12 mouse cellular contexts compared by ENCODE assay signal in genomic region chr12:79541581-79541980, GRCm38 (mm10).
DNase-seq lines count a peak whose midpoint lies in the region; ATAC-seq and TF ChIP-seq lines count a peak whose summit lies in the region.
"Had no signal": no experiment of that assay in that cellular context is flagged by ENCODE, and none has a peak within 500 bp of the region (broad histone marks: within the 10 kb centered on the region; RNA-seq: fewer than 3 reads in every experiment).

No protein-coding gene starts in this region.

- no peaks in the 10 kb centered on the region for H3K79me2 ChIP-seq in heart, adult 2 months (replicated peaks; ENCODE audit: control insufficient read depth, insufficient read depth, low read length)

- H3K4me1 ChIP-seq in intestine, embryonic 14.5 days (replicated peaks; ENCODE audit: control insufficient read depth, insufficient read depth, low read length), result peaks cover 9% of the 10 kb centered on the region; the same call in 1 of the 2 replicates
- H3K4me1 ChIP-seq in kidney, postnatal 0 days (replicated peaks; ENCODE audit: insufficient read depth, low read length), result no peaks in the 10 kb centered on the region
- no peaks in the 10 kb centered on the region for H3K4me1 ChIP-seq in heart, adult 2 months (ENCODE audit: control insufficient read depth, insufficient read depth, low read length)

- POLR2A ChIA-PET in Patski (lab: Charles Lee), result no interaction called here

- in situ Hi-C loops in Patski (cut with MboI; ENCODE audit: low pct_unique_long_range_greater_than_20kb), result loop anchor here (5.0 kb wide), 1 partner anchor 61 kb away; no protein-coding TSS in a partner anchor

- H3K9me3 ChIP-seq in intestine, embryonic 14.5 days (ENCODE audit: control insufficient read depth, low read length), result no peaks in the 10 kb centered on the region
- no peaks in the 10 kb centered on the region for H3K9me3 ChIP-seq in kidney, postnatal 0 days (replicated peaks; ENCODE audit: low read length)
- H3K9me3 ChIP-seq: limb, embryonic 12.5 days had no signal

- TF ChIP-seq CTCF in Patski (IDR thresholded peaks at IDR 0.05), result no peak
- TF ChIP-seq CTCF in kidney, postnatal 0 days (IDR thresholded peaks at IDR 0.05; ENCODE audit: low read depth), result no peak
- no peak for TF ChIP-seq CTCF in heart, adult 2 months (IDR thresholded peaks at IDR 0.05)

- 0 out of 2 replicates have a peak overlapping the region, but pooled peaks have one; percentile 38 for H3K27ac ChIP-seq in intestine, embryonic 14.5 days (ENCODE audit: low read depth)
- peak overlapping the region; percentile 44; the same call in 1 of the 2 replicates for H3K27ac ChIP-seq in kidney, postnatal 0 days
- no peak overlapping the region for H3K27ac ChIP-seq in heart, adult 2 months
- H3K27ac ChIP-seq: limb, embryonic 12.5 days had no signal

- DNase-seq in Patski (ENCODE audit: low read depth, low spot score), result peak; percentile 85
- DNase-seq in intestine, embryonic 14.5 days (ENCODE audit: low spot score), result peak; percentile 54
- peak; percentile 59 for DNase-seq in kidney, postnatal 0 days (ENCODE audit: low spot score)
- peak; percentile 37 for DNase-seq in lung, postnatal 14 days
- no peak for DNase-seq in urinary bladder, postnatal 25 days (ENCODE audit: low spot score)
- no peak for DNase-seq in left cerebral cortex, adult 18-20 months (ENCODE audit: low spot score in 2 of 2)
- no peak for DNase-seq in heart, adult 2 months
- no peak for DNase-seq in heart, postnatal 4 days
- DNase-seq: cerebellum, postnatal 36 days had no signal

- WGBS in intestine, embryonic 14.5 days, result 72% methylated on average over 6 of the region's 6 CpGs
- 55% methylated on average over 6 of the region's 6 CpGs for WGBS in kidney, postnatal 0 days
- 90% methylated on average over 6 of the region's 6 CpGs for WGBS in heart, adult 2 months

- TF ChIP-seq EP300 in heart, adult 2 months (IDR thresholded peaks at IDR 0.05; ENCODE audit: insufficient read depth, low read depth, low read length), result no peak

- H3K4me2 ChIP-seq in intestine, embryonic 14.5 days (ENCODE audit: low read length), result no peak overlapping the region
- H3K4me2 ChIP-seq in kidney, postnatal 0 days (ENCODE audit: low read length), result no peak overlapping the region
- H3K4me2 ChIP-seq: heart, embryonic 11.5 days; limb, embryonic 12.5 days; midbrain, embryonic 11.5 days had no signal

- CTCF ChIA-PET in Patski (lab: Charles Lee), result interaction anchor here (1.0 to 1.2 kb wide), 3 partner anchors 18 to 182 kb away, joined by 3 to 5 read pairs (median 3); no protein-coding TSS in a partner anchor

- TF ChIP-seq POLR2A in heart, adult 2 months (IDR thresholded peaks at IDR 0.05; ENCODE audit: insufficient read depth, low read depth, low read length), result no peak

- no peaks in the 10 kb centered on the region for H3K27me3 ChIP-seq in Patski
- H3K27me3 ChIP-seq in intestine, embryonic 14.5 days (replicated peaks; ENCODE audit: control insufficient read depth, insufficient read depth, low read length), result no peaks in the 10 kb centered on the region
- H3K27me3 ChIP-seq in kidney, postnatal 0 days (ENCODE audit: insufficient read depth, low read length), result no peaks in the 10 kb centered on the region
- no peaks in the 10 kb centered on the region for H3K27me3 ChIP-seq in heart, adult 2 months (ENCODE audit: control insufficient read depth, insufficient read depth, low read length)
- H3K27me3 ChIP-seq: limb, embryonic 12.5 days had no signal

- H3K4me3 ChIP-seq in intestine, embryonic 14.5 days (ENCODE audit: low read depth, low read length), result no peak overlapping the region
- H3K4me3 ChIP-seq in kidney, postnatal 0 days (replicated peaks; ENCODE audit: low read depth, low read length), result no peak overlapping the region
- H3K4me3 ChIP-seq in heart, adult 2 months, result no peak overlapping the region
- H3K4me3 ChIP-seq: limb, embryonic 12.5 days had no signal

- intact Hi-C loops in heart, adult 2 months (cut with DNase I), result no loop called here

- H3K9ac ChIP-seq in intestine, embryonic 14.5 days (ENCODE audit: low read length), result no peak overlapping the region
- no peak overlapping the region for H3K9ac ChIP-seq in kidney, postnatal 0 days (ENCODE audit: low read depth, low read length)
- H3K9ac ChIP-seq in heart, adult 2 months (ENCODE audit: low read depth, low read length), result no peak overlapping the region
- H3K9ac ChIP-seq: limb, embryonic 12.5 days had no signal

- no peaks in the 10 kb centered on the region for H3K36me3 ChIP-seq in intestine, embryonic 14.5 days (ENCODE audit: control insufficient read depth, insufficient read depth, low read length)
- H3K36me3 ChIP-seq in kidney, postnatal 0 days (ENCODE audit: insufficient read depth, low read length), result no peaks in the 10 kb centered on the region
- no peaks in the 10 kb centered on the region for H3K36me3 ChIP-seq in heart, adult 2 months (ENCODE audit: control insufficient read depth, insufficient read depth, low read length)
- H3K36me3 ChIP-seq: limb, embryonic 12.5 days had no signal

- peak; percentile 57 for ATAC-seq in Patski
- ATAC-seq in intestine, embryonic 14.5 days (replicated peaks; ENCODE audit: low FRiP score, low TSS enrichment, low read depth), result no peak; the same call in 1 of the 2 replicates
- ATAC-seq in kidney, postnatal 0 days (replicated peaks; ENCODE audit: low FRiP score, low read depth), result peak; percentile 73; the same call in 1 of the 2 replicates

Comparison
In these comparisons a context has a peak if more than half of its experiments do, and no peak if none do; other contexts are left out.
1. DNase-seq: peak in Patski (single experiment), intestine, embryonic 14.5 days (single experiment), kidney, postnatal 0 days (single experiment) and lung, postnatal 14 days (single experiment); none in urinary bladder, postnatal 25 days (single experiment), left cerebral cortex, adult 18-20 months (0 of 2), heart, adult 2 months (0 of 2) and heart, postnatal 4 days (single experiment).